Mouse (Mus musculus): Measurements from ENCODE around the gene Edem3. TPM values are rescaled to one million over a fixed set of nuclear protein-coding genes. Genes with fewer than 3 reads are reported as not detected.

The Edem3 gene
- polyA plus RNA-seq, 1 experiment from 2014 or later = 7.5 TPM

DNA sequence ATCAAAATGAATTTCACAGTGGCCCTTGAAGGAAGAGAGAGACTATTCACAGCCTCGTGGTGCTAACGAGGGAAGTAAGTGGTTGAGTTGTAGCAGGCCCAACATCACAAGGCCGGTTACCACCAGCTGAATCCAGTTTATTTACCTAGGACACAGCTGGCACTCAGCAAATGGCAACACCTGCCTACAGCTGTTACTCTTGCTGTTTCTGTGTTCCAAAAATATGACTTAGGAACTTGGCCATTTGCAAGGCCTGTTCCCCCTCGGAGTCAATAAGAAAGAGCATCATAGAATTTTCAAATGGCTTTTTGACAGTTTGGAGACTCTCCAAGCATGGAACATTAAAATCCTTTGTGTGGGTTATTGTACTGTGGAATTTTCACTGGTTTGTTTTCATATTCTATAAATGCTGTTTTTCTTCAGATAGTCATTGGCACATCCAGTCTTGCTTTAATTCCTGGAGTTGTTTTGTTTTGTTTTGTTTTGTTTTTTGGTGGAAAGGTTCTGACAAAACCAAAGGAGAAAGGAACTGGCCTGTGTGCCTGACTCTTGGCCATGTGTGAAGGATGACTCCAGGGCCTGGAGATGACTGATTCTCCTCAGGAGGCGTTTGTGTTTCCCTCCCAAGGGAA lies 44.6 kb upstream of the Edem3 start:
- no peak overlapping the region for H3K4me2 ChIP-seq (replicated peaks; ENCODE audit: low read depth)
- no peak overlapping the region for H3K9ac ChIP-seq (ENCODE audit: low read length)
- no peaks in the 10 kb centered on the region; the same call in 1 of the 2 replicates for H3K36me3 ChIP-seq (ENCODE audit: control insufficient read depth, insufficient read depth, low read length)
- DNase-seq (ENCODE audit: low spot score) = no peak
- TF ChIP-seq CTCF (IDR thresholded peaks at IDR 0.05; ENCODE audit: low read depth) = no peak
- TF ChIP-seq EP300 (optimal IDR thresholded peaks at IDR 0.05) = no peak
- no peaks in the 10 kb centered on the region for H3K4me1 ChIP-seq (replicated peaks; ENCODE audit: control insufficient read depth, insufficient read depth)
- WGBS = 35% methylated on average over 5 of the region's 5 CpGs
- H3K27me3 ChIP-seq (ENCODE audit: control insufficient read depth, insufficient read depth, low read length) = no peaks in the 10 kb centered on the region
- H3K4me3 ChIP-seq (ENCODE audit: low read depth, low read length) = no peak overlapping the region
- H3K27ac ChIP-seq (replicated peaks) = no peak overlapping the region; the same call in 1 of the 2 replicates
- no peaks in the 10 kb centered on the region for H3K9me3 ChIP-seq (ENCODE audit: control insufficient read depth, low read length)
- no peak for ATAC-seq (ENCODE audit: low FRiP score, low TSS enrichment)

GRCm38 (mm10) chr1:151711062-151711461 lies 44.1 kb upstream of the Edem3 start:
- TF ChIP-seq EP300 (optimal IDR thresholded peaks at IDR 0.05) (no peak), CTCF (IDR thresholded peaks at IDR 0.05; ENCODE audit: low read depth) (no peak)
- no peak for ATAC-seq (ENCODE audit: low FRiP score, low TSS enrichment)

GRCm38 (mm10) chr1:151712664-151713063 lies 42.5 kb upstream of the Edem3 start:
- ATAC-seq (ENCODE audit: low FRiP score, low TSS enrichment) = no peak
- no peaks in the 10 kb centered on the region for H3K9me3 ChIP-seq (ENCODE audit: control insufficient read depth, low read length)
- no peak overlapping the region for H3K9ac ChIP-seq (ENCODE audit: low read length)
- no peak for DNase-seq (ENCODE audit: low spot score)
- H3K36me3 ChIP-seq (ENCODE audit: control insufficient read depth, insufficient read depth, low read length) = no peaks in the 10 kb centered on the region; the same call in 1 of the 2 replicates
- H3K4me3 ChIP-seq (ENCODE audit: low read depth, low read length) = no peak overlapping the region
- 67% methylated on average over 5 of the region's 5 CpGs for WGBS
- TF ChIP-seq EP300 (optimal IDR thresholded peaks at IDR 0.05) (no peak), CTCF (IDR thresholded peaks at IDR 0.05; ENCODE audit: low read depth) (no peak)
- no peaks in the 10 kb centered on the region for H3K27me3 ChIP-seq (ENCODE audit: control insufficient read depth, insufficient read depth, low read length)
- no peak overlapping the region for H3K4me2 ChIP-seq (replicated peaks; ENCODE audit: low read depth)
- H3K27ac ChIP-seq (replicated peaks) = no peak overlapping the region
- H3K4me1 ChIP-seq (replicated peaks; ENCODE audit: control insufficient read depth, insufficient read depth) = no peaks in the 10 kb centered on the region

More at GRCm38 (mm10) chr1:151711062-151711461, 44.1 kb upstream of the Edem3 start:
- no peak overlapping the region for H3K4me2 ChIP-seq (replicated peaks; ENCODE audit: low read depth)
- no peaks in the 10 kb centered on the region for H3K27me3 ChIP-seq (ENCODE audit: control insufficient read depth, insufficient read depth, low read length)
- H3K36me3 ChIP-seq (ENCODE audit: control insufficient read depth, insufficient read depth, low read length) = no peaks in the 10 kb centered on the region; the same call in 1 of the 2 replicates
- no peaks in the 10 kb centered on the region for H3K9me3 ChIP-seq (ENCODE audit: control insufficient read depth, low read length)
- 63% methylated on average over 7 of the region's 7 CpGs for WGBS
- no peak overlapping the region for H3K27ac ChIP-seq (replicated peaks)
- H3K4me1 ChIP-seq (replicated peaks; ENCODE audit: control insufficient read depth, insufficient read depth) = no peaks in the 10 kb centered on the region
- H3K4me3 ChIP-seq (ENCODE audit: low read depth, low read length) = no peak overlapping the region
- DNase-seq (ENCODE audit: low spot score) = no peak
- no peak overlapping the region for H3K9ac ChIP-seq (ENCODE audit: low read length)

DNA sequence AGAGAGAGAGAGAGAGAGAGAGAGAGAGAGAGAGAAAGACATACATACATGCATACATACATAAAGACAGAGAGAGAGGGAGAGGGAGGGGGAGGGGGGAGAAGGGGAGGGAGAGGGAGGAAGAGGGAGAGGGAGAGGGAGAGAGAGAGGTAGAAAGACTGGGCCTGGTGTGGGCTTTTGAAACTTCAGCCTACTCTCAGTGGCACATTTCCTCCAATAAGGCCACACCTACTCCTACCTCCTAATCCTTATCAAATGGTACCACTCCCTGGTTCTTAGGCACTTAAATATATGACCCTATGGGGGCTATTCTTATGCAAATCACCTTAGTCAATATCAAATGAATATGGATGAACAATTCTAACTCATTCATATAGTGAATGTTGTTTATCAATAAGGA lies 41.5 kb upstream of the Edem3 start:
- no peak overlapping the region for H3K4me2 ChIP-seq (replicated peaks; ENCODE audit: low read depth)
- no peaks in the 10 kb centered on the region for H3K4me1 ChIP-seq (replicated peaks; ENCODE audit: control insufficient read depth, insufficient read depth)
- no peak for TF ChIP-seq EP300 (optimal IDR thresholded peaks at IDR 0.05)
- no peaks in the 10 kb centered on the region; the same call in 1 of the 2 replicates for H3K36me3 ChIP-seq (ENCODE audit: control insufficient read depth, insufficient read depth, low read length)
- H3K4me3 ChIP-seq (ENCODE audit: low read depth, low read length) = no peak overlapping the region
- no peak for ATAC-seq (ENCODE audit: low FRiP score, low TSS enrichment)
- H3K9me3 ChIP-seq (ENCODE audit: control insufficient read depth, low read length) = no peaks in the 10 kb centered on the region
- H3K9ac ChIP-seq (ENCODE audit: low read length) = no peak overlapping the region
- no peak overlapping the region for H3K27ac ChIP-seq (replicated peaks)
- H3K27me3 ChIP-seq (ENCODE audit: control insufficient read depth, insufficient read depth, low read length) = no peaks in the 10 kb centered on the region
- DNase-seq (ENCODE audit: low spot score) = no peak

DNA sequence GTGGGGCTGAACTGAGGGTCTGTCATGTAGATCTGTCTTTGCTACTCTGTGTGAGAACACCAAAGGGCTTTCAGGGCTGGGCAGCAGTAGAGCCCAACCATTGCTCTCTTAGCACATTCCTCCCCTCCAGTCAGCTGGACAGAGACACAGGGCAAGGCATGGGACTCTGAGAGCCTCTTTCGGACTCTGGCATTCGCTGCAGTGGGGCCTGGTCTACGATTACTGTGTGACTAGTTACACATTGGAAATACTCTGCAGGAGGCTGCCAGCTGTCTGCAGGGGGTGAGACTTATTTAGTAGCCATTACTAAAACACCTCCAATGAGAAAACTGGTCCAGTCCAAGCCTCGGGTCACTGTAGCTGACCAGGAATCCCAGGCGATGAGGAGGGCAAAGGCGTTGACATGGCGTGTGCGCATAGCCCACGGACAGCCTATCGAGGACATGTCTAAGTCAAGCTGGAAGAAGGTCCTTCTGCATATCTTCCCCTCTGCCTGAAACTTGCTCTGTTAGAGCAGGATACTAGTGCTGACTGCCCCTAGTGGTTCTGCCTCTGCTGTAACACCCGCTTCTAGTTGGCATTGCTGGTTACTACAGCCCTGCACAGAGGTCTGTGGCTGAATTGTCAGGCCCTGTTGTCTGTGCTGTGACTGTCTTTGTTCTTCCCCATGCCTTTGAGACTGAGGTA lies 39.0 kb upstream of the Edem3 start:
- DNase-seq (ENCODE audit: low spot score) (no peak), ATAC-seq (ENCODE audit: low FRiP score, low TSS enrichment) (0 out of 2 replicates have a peak, but pooled peaks have one; percentile 39)
- Histone ChIP-seq H3K4me1 (replicated peaks; ENCODE audit: control insufficient read depth, insufficient read depth) (peaks cover 2% of the 10 kb centered on the region; the same call in 1 of the 2 replicates), H3K9ac (ENCODE audit: low read length) (no peak overlapping the region), H3K36me3 (ENCODE audit: control insufficient read depth, insufficient read depth, low read length) (no peaks in the 10 kb centered on the region), H3K27me3 (ENCODE audit: control insufficient read depth, insufficient read depth, low read length) (no peaks in the 10 kb centered on the region), H3K4me2 (replicated peaks; ENCODE audit: low read depth) (no peak overlapping the region), H3K4me3 (ENCODE audit: low read depth, low read length) (no peak overlapping the region), H3K9me3 (ENCODE audit: control insufficient read depth, low read length) (no peaks in the 10 kb centered on the region), H3K27ac (replicated peaks) (no peak overlapping the region)
- WGBS = 84% methylated on average over 11 of the region's 11 CpGs
- TF ChIP-seq EP300 (optimal IDR thresholded peaks at IDR 0.05) (no peak), CTCF (IDR thresholded peaks at IDR 0.05; ENCODE audit: low read depth) (peak; percentile 53)

DNA sequence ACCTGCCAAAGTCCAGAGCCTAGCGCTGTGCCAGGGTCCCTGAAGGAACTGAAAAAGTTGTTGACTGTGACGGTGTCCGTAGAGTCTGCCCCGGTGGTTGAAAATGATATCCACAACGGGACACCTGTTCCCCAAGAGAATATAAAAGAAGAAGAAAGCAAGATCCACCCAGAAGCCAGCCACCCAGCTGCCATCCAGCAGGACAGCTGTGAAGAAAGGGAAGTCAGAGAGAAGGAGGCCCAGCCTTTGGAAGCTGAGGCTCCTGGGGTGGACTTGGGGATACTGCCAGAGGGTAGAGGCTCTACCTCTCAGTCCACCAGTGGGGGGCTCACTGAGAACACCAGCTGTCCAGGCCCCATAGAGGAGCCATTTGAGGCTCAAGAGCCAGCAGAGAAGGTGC lies 37.5 kb upstream of the Edem3 start:
- Histone ChIP-seq H3K27ac (replicated peaks) (no peak overlapping the region), H3K4me1 (replicated peaks; ENCODE audit: control insufficient read depth, insufficient read depth) (peaks cover 2% of the 10 kb centered on the region; the same call in 1 of the 2 replicates), H3K4me3 (ENCODE audit: low read depth, low read length) (no peak overlapping the region), H3K9ac (ENCODE audit: low read length) (no peak overlapping the region), H3K9me3 (ENCODE audit: control insufficient read depth, low read length) (no peaks in the 10 kb centered on the region), H3K27me3 (ENCODE audit: control insufficient read depth, insufficient read depth, low read length) (no peaks in the 10 kb centered on the region), H3K36me3 (ENCODE audit: control insufficient read depth, insufficient read depth, low read length) (no peaks in the 10 kb centered on the region), H3K4me2 (replicated peaks; ENCODE audit: low read depth) (no peak overlapping the region)
- ATAC-seq (ENCODE audit: low FRiP score, low TSS enrichment) = no peak
- DNase-seq (ENCODE audit: low spot score) = no peak
- WGBS = 94% methylated on average over 5 of the region's 5 CpGs
- no peak for TF ChIP-seq CTCF (IDR thresholded peaks at IDR 0.05; ENCODE audit: low read depth)
- TF ChIP-seq EP300 (optimal IDR thresholded peaks at IDR 0.05) = no peak

Measured in stomach, postnatal 0 days (tissue).